Mouse (Mus musculus): ENCODE measurements at regions not wholly inside any gene's neighbourhood (a gene's known extent, or its start where the extent isn't known, plus 50 kb on each side); places are given as distances from the start of the nearest gene placed in this dataset.
A peak's percentile ranks its signal among the peaks of the same experiment; 100 is the strongest.

DNA sequence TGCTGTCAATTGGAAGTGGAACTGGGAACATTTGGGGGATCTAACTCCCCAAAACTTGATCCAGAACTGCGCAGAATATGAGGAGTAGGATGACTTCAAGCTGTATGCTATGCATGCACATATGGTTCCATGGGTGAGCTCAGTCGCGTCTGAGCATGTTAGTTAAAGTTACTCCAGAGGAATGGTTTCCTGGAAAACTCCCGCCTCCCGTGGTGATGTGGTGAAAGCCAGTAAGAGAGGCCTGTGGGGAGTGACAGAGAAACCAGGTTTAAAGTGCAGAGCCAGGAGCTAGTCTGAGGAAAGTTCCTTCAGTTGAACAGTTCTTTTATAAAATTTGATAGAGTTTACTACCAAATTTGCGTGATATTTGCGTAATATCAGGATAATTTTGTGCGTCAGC, 73.1 kb upstream of the Haao start:
- no peak for DNase-seq

DNA sequence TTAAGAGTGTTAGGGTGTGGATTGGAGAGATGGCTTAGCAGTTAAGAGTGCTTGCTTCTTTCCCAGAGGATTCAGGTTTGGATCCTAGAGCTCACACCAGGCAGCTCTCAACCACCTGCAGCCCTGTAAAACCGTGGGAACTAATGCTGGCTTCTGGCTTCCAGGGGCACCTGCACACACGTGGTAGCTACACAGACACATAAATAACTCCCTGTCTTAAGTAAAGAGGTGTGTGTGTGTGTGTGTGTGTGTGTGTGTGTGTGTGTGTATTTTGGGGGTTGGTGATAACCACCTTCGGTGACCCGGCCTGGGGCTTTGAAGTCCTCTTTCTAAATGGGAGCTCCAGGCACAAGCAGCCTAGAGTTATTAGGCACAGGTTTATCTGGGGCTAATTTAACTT, 72.5 kb upstream of the Haao start:
- no peak for DNase-seq

DNA sequence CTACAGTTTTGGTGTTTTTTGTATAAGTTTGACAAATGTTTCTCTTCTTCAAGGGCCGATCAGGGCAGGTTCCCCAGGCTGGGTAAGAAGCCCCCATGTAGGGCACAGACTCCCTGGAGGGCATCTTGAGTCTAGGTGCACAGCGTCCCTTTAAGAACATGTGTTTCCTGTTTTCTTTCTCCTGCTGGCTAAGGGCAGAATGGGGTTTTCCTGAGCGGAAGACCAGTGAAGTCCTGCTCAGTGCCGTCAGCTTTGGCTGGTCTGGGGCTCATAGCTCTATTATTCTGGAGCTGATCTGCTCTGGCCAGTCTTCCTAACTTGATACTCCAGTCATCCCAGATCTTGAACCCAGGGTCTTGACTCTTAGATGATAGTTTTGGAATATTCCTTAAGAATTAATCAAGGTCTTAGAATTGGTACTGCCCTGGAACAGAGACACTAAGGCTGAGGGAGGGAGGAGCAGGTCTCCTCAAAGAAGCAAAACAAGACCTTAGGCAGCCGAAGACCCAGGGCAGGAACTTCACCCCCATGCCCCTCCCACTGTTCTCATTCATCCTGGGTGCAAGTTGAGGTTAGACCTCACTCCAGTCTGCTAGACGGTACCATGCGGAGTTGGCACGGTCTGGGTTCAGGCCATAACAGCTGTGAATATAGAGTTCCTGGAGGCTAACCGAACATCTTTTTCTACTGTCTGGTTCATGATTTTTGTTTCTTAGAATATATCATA, 70.8 kb upstream of the Haao start:
- peak; percentile 30 to 43 for DNase-seq

DNA sequence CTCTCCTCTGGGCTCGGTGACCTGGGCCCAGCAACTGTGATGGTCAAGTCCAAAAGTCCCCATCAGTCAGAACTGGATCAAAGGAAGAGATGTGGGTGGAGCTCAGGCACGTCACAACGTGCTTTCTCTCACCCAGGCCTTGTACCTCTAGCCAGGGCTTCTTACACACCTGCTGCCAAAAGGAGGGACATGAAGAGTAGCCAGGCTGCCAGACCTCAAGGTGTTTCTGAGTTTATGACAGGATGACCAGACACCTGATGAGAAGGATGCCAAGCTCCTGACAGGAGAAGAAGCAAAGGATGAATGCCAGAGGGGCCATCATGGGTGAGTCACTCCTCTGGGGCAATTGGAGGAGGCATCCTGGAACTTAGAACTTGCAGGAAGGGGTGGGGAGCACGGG, 70.0 kb upstream of the Haao start:
- no peak for DNase-seq

DNA sequence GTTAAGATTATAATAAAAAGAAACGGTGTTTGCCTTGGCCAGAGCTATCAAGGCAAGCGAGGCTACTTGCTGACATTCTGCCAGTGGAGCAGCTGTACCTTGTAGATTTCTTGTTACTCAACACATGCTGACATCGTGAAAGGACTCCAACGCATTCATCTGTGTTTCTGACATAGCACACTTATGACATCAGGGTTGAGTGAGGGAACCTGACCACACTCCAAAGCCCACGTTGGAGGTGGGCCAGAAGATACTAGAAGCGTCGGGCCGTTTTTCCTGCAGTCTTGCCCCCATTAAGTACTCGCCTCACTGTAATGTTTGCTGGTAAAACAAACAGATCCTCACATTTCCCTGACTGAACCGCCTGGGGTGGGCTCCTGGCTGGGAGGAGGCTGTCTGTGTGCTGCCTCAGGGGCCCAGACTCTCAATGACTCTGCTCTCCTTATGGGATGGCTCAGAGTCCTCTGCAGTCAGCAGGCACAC, 69.0 kb upstream of the Haao start:
- peak; percentile 59 to 77 for DNase-seq

DNA sequence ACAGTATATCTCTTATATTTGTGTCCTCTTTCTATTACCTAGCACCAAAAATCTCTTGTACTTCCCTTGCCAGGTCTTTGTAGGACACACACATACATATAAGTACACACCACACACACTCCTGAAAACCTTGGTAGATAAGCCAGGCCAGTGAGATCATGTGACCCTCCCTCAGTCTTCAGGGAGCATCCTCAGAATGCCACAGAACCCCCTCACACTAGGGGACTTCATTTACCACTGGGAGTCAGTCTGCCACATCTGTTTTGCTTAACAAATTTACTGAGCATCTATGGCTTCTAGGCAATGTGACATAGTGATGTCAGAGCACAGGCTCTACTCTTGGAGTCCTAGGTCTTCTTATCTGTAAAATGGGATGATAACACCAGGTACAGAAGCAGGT, 67.3 kb upstream of the Haao start:
- no peak for DNase-seq

DNA sequence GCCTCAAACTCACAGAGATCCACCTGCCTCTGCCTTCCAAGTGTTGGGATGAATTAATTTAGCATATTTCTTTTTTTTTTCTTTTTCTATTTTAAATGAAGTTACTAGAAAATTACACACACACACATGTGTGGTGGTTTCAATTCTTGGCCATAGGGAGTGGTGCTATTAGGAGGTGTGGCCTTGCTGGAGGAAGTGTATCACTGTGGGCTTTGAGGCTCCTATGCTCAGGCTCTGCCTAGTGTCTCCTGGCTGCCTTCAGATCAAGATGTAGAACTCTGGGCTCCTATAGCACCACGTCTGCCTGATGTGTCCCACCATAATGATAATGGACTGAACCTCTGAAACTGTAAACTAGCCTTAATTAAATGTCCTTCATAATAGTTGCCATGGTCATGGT, 66.8 kb upstream of the Haao start:
- no peak for DNase-seq

DNA sequence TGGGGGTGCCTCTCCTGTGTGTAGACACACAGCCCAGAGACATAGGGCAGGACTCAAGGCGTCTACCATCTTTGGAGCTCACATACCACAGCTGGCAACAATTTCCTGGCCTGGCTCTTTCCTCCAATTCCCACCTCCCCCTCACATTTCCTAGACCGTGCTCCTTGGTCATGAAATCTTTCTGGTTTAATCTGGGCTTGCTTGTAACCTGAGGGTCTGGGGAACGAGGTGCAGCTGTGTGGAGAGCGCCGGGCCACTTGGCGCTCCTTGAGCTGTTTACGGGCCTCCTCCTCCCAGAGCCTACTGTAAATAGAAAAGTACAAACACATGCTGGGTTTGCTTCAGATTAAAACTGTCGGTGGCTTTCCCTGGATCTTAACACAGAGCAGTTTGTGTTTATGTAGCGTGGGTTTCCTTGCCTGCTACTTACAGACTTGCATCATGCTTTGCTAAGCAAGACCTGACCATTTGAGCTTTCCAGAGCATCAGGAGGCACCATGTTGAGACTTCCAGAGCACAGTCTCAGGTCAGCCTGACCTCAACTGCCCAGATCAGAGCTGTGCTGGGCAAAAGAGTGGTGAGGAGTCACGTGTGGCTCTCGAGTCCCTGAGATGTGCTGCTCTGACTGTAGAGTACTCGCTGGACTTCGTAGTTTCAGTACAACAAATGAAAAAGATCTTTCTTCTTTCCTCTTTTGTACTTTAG, 66.1 kb upstream of the Haao start:
- no peak for DNase-seq

DNA sequence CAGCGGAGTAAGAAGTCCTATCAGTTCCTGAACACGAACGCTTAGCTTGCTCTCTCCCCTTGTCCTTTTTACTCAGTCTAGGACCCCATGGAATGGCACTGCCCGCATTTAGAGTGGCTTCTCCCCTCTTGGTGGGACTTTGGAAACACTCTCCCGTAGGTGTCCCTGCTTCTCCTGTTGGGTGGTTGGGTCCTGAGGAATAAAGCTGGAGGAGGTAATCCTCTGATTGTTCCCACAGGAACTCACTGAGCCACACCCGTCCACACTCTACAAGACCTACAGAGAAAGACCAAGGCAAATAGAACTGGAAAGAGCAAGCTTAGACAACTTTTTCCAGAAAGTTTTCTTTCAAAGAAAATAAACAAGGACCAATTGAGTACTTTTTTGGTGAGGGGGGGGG, 64.7 kb upstream of the Haao start:
- no peak for DNase-seq

DNA sequence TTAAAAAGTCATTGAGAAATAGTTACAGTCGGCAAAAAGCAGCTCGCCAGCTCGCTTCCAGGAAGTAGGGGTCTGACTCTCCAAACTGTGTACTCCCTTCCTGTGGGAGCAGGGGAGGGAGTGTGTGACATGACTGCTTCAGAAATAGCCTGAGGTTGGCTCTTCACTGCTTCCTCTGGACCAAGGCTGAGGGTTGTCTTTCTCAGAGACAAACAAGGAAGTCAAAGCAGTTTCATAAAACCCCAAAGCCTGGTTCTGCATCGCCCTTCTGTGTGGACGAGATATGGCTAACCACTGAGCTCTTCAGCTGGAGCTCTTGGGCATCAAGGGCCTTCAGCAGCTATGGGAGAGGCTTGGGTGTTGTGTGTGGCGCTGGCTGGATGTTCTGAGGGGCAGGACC, 61.0 kb upstream of the Haao start:
- no peak for DNase-seq

DNA sequence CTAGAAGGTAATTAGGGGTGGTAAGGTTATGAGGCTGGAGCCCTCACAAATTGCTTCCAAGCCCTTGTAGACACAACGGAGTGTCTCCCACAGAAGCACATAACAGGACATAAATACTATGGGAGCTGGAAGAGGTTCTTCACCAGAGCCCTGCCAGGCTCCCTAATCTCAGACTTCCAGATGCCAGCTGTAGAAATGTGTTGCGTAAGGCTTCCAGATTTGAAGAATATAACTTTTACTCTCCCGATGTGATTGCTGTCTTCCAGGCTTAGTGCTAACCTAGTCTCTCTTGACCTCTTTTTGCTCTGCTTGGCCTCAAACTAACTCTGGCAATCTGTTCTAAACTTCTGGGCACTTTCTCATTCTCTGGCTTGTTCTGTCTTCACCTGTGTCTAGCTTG, 59.8 kb upstream of the Haao start:
- no peak for DNase-seq

DNA sequence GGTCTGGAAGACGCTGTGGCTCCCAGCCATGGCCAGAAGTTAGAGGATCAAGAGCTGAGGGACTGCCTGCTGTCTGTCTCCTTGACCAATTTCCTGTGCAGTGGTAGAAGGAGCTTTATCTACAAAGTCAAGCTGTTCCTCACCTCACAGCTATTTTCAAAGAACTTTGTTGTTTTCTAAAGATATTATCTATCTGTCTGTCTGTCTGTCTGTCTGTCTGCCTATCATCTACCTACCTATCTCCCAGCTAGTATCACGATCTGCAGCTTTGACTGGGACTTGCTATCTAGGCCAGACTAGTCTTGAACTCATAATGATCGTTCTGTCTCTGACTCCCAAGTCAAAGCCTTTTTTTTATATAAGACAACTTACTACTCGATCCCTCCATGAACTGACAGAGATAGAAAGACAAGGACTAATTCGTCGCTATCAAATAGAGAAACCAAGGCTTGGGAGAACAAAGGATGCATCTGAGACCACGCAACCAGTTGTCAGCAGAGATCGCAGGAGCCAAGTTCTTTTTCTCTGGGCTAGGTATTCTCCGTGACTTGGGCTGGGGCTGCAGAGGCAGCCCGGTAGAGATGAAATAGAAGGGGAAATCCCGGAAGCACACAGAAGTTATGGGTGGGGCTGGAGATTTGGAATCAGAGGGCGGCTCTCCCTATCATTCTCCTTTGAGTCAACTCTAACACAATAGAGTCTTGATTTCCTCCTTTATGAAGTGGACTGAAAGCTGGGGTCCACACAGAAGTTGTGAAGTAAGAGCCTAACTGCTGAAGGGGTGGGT, 59.2 kb upstream of the Haao start:
- no peak for DNase-seq

DNA sequence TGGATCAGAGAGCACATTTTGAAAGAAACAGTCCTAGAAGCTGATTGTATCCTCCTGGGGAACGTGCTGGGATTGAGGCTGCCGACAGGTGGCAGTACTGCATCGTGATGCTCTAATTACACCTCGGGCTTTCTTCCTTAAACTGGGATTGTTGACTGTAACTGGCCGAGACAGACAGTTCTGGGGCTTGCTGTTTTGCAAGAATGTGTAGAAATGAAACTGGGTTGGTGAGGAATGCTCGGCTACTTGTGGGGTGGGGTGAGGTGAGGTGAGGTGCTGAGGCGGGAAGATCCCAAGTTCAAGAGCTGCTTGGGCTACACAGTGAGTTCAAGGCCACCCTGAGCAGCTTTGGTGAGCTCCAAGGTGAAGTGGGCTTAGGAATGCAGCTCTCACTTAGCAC, 55.7 kb upstream of the Haao start:
- peak; percentile 72 for DNase-seq

DNA sequence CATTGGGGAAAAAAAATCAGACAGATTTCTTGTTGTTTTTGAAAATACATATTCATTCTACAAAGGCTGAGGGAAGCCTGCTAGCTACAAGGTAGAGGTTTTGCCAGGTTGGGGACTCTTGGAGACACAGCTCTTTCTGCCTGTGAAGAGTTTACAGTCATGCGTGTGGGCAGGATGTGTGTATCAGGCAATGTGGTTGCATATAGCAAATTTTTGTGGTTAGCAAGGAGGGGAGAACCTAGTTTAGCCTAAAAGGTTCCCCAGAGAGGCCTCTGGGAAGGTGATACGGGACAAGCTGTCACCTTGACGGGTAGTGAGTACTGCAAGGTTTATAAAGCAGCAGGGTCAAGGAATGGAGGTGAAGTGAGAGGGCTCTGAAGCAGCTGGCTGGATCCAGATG, 54.8 kb upstream of the Haao start:
- no peak for DNase-seq

DNA sequence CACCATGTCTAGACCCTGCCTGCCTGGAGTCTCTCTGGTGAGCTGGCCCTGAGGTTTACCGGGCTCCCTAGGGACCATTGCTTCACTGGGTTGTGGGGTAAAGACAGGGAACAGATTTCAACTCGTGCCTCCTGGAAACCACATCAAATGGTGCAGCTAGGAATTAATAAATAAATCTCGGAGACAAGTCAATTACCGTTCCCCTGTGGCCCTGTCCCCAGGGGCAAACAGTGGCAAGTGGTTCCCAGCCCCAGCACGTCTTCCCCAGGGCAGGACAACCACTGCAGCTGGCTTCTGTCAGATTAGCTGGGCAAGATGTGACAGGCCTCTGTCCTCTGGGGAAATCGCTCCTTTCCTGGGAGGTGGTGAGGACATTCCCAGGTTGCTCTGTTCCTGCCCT, 54.3 kb upstream of the Haao start:
- peak in 1 of 2 experiments; percentile 29 for DNase-seq

DNA sequence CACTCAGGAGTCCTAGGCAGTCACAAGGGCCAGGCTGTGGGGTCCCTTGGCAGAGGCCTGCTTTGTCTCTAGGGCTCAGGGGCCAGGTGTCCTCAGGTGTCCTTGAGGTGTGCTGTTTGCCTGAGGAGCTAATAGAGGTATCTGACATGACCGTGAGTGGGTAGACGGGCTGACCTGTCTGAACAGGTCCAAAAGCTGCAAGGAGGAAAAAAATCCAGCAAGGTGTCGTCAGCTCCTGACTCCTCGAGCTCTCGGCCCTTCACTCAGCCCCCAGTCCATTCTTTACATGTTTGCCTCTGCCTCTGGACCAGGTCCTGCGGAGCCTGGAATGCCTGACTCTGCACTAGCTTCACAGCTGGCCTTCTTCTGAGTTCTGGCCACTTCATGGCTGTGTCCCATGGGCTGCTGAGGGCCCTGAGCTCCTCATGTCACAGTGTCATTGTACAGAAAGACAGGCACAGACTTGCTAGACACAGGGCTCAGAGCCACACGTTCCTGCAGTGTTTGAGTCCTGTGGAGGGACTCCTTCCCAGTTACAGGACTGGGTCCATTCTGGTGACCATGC, 51.9 kb upstream of the Haao start:
- no peak for DNase-seq

DNA sequence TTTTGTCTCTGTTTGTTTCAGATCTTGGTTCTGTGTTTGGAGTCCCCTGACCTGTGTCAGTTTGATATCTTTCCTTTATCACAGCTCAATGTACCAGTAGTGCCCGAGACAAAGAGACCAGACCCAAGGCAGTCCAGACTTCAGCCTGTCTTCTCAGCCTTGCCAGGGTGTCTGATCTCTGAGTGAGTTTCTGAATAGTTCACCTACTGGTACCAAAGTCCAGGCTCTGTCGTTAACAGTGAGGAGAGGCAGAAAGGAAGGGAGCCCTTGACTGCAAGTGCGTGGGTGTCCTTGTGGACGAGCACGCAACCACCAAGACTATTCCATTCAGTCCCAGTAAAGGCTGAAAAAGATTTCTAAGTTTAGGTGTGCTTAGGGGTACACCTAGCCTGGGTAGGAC, 50.8 kb upstream of the Haao start:
- no peak for DNase-seq
